Mouse (Mus musculus) embryonic facial prominence, embryonic 11.5 days (tissue): ENCODE measurements at regions not wholly inside any gene's neighbourhood (a gene's known extent, or its start where the extent isn't known, plus 50 kb on each side); places are given as distances from the start of the nearest gene placed in this dataset.
A peak's percentile ranks its signal among the peaks of the same experiment; 100 is the strongest.

ENCODE experiments used
- ATAC-seq: fragments of 200-750 bp; cut with Nextera tagmentation; replicated peaks from 2 replicates; pipeline ENCODE4 v1.8.0; 2017; ENCODE audit warnings: low read depth; ENCODE audit not compliant: insufficient number of reproducible peaks, low FRiP score, low TSS enrichment
- DNase-seq: peaks from one replicate; pipeline ENCODE4 v3.0.0-alpha.2; 2015; ENCODE audit warnings: low spot score
- H3K27ac ChIP-seq: fragments of 300-500 bp; sonication (generic); replicated peaks from 2 replicates; pipeline ENCODE4 v1.5.1; 2014; ENCODE audit warnings: mild to moderate bottlenecking, low read depth, low read length, control low read depth
- H3K27me3 ChIP-seq: fragments of 300-500 bp; sonication (generic); 2 replicates; pipeline ENCODE4 v1.6.1; 2014; ENCODE audit warnings: mild to moderate bottlenecking, low read length, moderate library complexity, mixed read lengths; ENCODE audit not compliant: control insufficient read depth, insufficient read depth
- H3K36me3 ChIP-seq: fragments of 300-500 bp; sonication (generic); replicated peaks from 2 replicates; pipeline ENCODE4 v1.6.1; 2014; ENCODE audit warnings: low read depth, mild to moderate bottlenecking, low read length, moderate library complexity, mixed read lengths; ENCODE audit not compliant: control insufficient read depth, insufficient read depth
- H3K4me1 ChIP-seq: fragments of 300-500 bp; sonication (generic); 2 replicates; pipeline ENCODE4 v1.6.1; 2014; ENCODE audit warnings: low read length, mixed read lengths; ENCODE audit not compliant: control insufficient read depth, insufficient read depth
- H3K4me2 ChIP-seq: fragments of 300-500 bp; sonication (generic); 2 replicates; pipeline ENCODE4 v1.6.1; 2014; ENCODE audit warnings: low read depth, mild to moderate bottlenecking, control low read depth, low read length, moderate library complexity
- H3K4me3 ChIP-seq: fragments of 300-500 bp; sonication (generic); 2 replicates; pipeline ENCODE4 v1.5.1; 2014; ENCODE audit warnings: low read depth, low read length, control low read depth
- H3K9ac ChIP-seq: fragments of 300-500 bp; sonication (generic); replicated peaks from 2 replicates; pipeline ENCODE4 v1.6.1; 2014; ENCODE audit warnings: mild to moderate bottlenecking, control low read depth, low read length
- H3K9me3 ChIP-seq: fragments of 300-500 bp; sonication (generic); replicated peaks from 2 replicates; pipeline ENCODE4 v1.6.1; 2016; ENCODE audit warnings: mild to moderate bottlenecking, low read length, inconsistent platforms, mixed read lengths; ENCODE audit not compliant: control insufficient read depth
- WGBS: fragments of 180-500 bp; shearing (Covaris S2); extraction: QIAGEN DNeasy Blood & Tissue Kit; methylation state at CpG from one replicate; pipeline ENCODE4 v1.1.7; 2014; 5-methylcytosine and 5-hydroxymethylcytosine counted together

DNA sequence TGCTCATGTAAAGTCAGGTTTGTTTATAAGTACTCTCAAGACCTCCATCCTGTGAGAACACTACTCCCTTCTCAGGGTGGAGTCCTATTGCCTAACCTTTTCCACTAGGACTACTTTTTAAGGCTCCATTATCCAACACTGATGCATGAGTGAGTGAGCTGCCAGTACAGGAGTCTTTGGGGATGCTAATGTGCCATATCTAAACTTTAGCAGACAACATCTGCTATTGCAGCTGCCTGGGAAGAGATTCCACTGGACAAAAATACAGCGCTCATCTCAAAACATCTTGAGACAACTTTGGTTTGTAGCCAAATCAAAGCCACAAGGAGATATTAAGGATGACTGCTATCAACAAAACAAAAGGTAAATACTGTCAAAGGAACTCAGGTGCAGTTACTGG, 52.3 kb upstream of the Gm10985 start:
- H3K36me3 ChIP-seq: no peaks in the 10 kb centered on the region
- no peak overlapping the region for H3K4me3 ChIP-seq
- DNase-seq (no peak), ATAC-seq (no peak)
- no peaks in the 10 kb centered on the region for H3K27me3 ChIP-seq
- H3K27ac ChIP-seq: no peak overlapping the region
- no peaks in the 10 kb centered on the region for H3K9me3 ChIP-seq
- H3K4me1 ChIP-seq: no peaks in the 10 kb centered on the region
- H3K9ac ChIP-seq: no peak overlapping the region
- 97% methylated on average over 1 of the region's 1 CpGs for WGBS
- no peak overlapping the region for H3K4me2 ChIP-seq

DNA sequence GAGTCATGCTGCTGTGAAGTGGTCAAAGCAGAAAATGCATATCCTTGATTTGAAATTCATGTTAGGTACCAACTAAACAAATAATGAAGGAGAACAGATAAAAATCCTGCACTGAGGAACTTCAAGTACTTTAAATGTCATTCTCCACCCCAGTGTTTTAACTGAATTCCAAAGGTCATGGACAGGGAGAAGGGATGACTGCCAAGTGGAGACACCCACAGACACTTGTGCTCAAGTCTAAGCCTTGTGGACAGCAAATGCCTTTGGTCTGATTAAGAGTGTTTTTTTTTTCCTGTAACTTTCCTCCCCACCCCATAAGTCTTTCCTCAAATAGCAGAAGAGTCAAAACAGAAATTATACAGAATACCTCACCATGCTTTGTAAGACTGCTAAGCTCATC, 55.2 kb upstream of the Gm10985 start:
- H3K4me1 ChIP-seq: no peaks in the 10 kb centered on the region
- no peak overlapping the region for H3K4me2 ChIP-seq
- no peak for DNase-seq
- H3K27ac ChIP-seq: no peak overlapping the region
- H3K36me3 ChIP-seq: no peaks in the 10 kb centered on the region
- no peaks in the 10 kb centered on the region for H3K9me3 ChIP-seq
- no peak for ATAC-seq
- H3K4me3 ChIP-seq: no peak overlapping the region
- H3K27me3 ChIP-seq: no peaks in the 10 kb centered on the region
- no peak overlapping the region for H3K9ac ChIP-seq

DNA sequence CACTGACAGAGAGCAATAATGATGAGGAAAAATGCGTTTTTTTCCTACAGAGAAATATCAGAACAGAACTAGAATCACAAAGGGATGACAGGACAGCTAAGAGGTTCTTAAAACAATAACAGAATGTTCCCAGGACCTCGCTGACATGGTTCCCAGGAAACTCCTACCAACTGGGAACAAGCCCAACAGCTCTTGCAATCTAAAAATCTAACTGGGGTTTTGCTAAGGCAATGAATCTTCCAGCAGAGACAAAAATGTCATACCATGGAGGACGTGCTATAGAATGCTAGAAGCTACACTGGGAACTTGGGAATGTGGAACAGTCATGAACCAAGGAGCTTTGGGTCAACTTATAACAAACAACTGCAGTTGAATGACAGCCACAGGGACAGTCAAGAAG, 59.7 kb upstream of the Gm10985 start:
- no peak for ATAC-seq
- H3K4me3 ChIP-seq: no peak overlapping the region
- 68% methylated on average over 3 of the region's 3 CpGs for WGBS
- no peaks in the 10 kb centered on the region for H3K36me3 ChIP-seq
- H3K27me3 ChIP-seq: no peaks in the 10 kb centered on the region
- no peak overlapping the region for H3K27ac ChIP-seq
- no peaks in the 10 kb centered on the region for H3K9me3 ChIP-seq
- H3K4me2 ChIP-seq: no peak overlapping the region
- no peaks in the 10 kb centered on the region for H3K4me1 ChIP-seq
- no peak overlapping the region for H3K9ac ChIP-seq
- DNase-seq: no peak

DNA sequence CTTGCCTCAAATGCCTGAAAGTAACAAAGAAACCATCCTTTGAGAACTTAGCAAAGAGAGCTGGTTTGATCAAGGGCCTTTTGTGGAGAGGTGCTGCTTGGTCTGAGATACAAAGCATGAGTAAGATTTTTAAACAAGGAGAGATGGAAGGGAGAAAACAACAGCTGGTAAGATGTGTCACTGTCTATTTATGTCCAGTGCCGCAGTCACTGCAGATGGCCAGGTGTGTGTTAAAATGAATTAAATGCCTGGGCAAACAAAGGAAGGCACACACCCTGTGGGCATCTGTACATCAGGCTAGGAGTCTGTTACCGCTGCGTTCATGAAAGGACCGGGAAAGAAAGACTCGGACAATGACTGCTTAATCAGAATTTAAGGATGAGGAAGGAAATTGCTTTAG, 68.2 kb upstream of the Gm10985 start:
- ATAC-seq: no peak
- Histone ChIP-seq H3K4me3 (no peak overlapping the region), H3K27ac (no peak overlapping the region), H3K36me3 (no peaks in the 10 kb centered on the region), H3K27me3 (no peaks in the 10 kb centered on the region), H3K4me2 (no peak overlapping the region), H3K4me1 (no peaks in the 10 kb centered on the region), H3K9me3 (no peaks in the 10 kb centered on the region), H3K9ac (no peak overlapping the region)
- 85% methylated on average over 5 of the region's 5 CpGs for WGBS
- DNase-seq: no peak

DNA sequence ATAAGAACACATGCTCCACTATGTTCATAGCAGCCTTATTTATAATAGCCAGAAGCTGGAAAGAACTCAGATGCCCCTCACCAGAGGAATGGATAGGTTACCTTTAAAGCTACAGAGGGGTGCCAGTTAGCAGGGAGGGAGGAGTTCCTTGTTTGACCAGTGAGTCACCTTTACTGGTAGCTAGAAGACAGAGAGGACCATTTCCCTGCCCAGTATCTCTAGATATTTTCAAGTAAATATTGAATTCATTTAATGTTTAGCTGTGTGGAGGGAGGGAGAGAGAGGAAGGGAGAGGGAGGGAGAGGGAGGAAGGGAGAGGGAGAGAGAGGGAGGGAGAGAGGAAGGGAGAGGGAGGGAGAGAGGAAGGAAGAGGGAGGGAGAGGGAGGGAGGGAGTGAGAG, 77.3 kb upstream of the Gm10985 start:
- H3K27ac ChIP-seq: no peak overlapping the region
- H3K9me3 ChIP-seq: no peaks in the 10 kb centered on the region
- H3K9ac ChIP-seq: no peak overlapping the region
- no peaks in the 10 kb centered on the region for H3K4me1 ChIP-seq
- ATAC-seq: no peak
- DNase-seq: no peak
- no peak overlapping the region for H3K4me2 ChIP-seq
- no peak overlapping the region for H3K4me3 ChIP-seq
- no peaks in the 10 kb centered on the region for H3K36me3 ChIP-seq
- H3K27me3 ChIP-seq: no peaks in the 10 kb centered on the region

DNA sequence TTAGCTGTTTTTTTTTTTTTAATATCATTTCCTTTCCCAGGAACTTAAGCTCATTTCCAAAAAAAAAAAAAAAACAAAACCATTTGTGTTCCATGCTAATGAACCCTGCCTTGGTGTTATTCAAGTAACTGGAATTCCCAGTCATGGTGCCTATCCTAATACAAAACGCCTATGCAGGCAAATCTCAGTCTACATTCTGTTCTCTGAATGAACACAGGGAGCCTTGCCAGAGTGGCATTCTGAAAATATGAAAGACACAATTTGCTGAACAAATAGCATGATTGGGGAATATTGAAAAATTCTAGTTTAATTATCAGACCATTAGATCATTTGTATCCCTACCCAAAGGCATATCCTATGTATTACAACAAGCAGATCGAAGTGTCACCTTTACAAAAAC, 80.9 kb upstream of the Gm10985 start:
- no peak for DNase-seq
- Histone ChIP-seq H3K9me3 (no peaks in the 10 kb centered on the region), H3K27ac (no peak overlapping the region), H3K27me3 (no peaks in the 10 kb centered on the region), H3K4me1 (no peaks in the 10 kb centered on the region), H3K4me2 (no peak overlapping the region), H3K9ac (no peak overlapping the region), H3K36me3 (no peaks in the 10 kb centered on the region), H3K4me3 (no peak overlapping the region)
- 90% methylated on average over 2 of the region's 2 CpGs for WGBS
- no peak for ATAC-seq

DNA sequence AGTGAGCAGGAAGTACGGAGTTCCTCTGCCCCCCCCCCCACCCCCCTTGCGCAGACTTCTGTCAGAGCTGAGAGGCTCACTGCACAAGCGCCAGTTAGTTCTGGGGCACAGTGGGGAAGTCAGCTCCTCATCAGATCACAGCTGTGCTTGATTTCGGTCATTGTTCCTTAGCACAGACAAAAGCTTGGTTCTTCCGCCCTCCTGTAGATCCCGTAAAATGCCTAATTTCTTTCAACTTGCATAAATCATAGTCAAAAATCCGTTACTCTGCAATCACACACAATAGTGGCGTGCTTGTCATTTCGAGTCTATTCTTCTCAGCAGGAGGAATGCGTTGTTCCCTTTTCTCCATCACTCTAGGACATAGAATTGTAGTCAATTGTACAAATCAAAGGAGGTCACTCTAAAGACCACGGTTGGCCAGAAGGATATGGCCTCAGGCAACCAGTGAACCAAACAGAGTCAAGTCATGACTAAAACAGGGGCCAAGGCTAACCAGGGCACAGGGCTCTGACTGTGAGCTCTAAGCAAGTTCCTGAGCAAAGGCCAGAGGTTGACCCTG, 83.3 kb upstream of the Gm10985 start:
- H3K4me3 ChIP-seq: no peak overlapping the region
- no peaks in the 10 kb centered on the region; the same call in 1 of the 2 replicates for H3K4me1 ChIP-seq
- 41% methylated on average over 11 of the region's 11 CpGs for WGBS
- no peaks in the 10 kb centered on the region for H3K36me3 ChIP-seq
- no peaks in the 10 kb centered on the region for H3K27me3 ChIP-seq
- DNase-seq (peak; percentile 33), ATAC-seq (no peak; the same call in 1 of the 2 replicates)
- no peak overlapping the region for H3K27ac ChIP-seq
- no peaks in the 10 kb centered on the region for H3K9me3 ChIP-seq
- H3K9ac ChIP-seq: no peak overlapping the region
- no peak overlapping the region for H3K4me2 ChIP-seq

DNA sequence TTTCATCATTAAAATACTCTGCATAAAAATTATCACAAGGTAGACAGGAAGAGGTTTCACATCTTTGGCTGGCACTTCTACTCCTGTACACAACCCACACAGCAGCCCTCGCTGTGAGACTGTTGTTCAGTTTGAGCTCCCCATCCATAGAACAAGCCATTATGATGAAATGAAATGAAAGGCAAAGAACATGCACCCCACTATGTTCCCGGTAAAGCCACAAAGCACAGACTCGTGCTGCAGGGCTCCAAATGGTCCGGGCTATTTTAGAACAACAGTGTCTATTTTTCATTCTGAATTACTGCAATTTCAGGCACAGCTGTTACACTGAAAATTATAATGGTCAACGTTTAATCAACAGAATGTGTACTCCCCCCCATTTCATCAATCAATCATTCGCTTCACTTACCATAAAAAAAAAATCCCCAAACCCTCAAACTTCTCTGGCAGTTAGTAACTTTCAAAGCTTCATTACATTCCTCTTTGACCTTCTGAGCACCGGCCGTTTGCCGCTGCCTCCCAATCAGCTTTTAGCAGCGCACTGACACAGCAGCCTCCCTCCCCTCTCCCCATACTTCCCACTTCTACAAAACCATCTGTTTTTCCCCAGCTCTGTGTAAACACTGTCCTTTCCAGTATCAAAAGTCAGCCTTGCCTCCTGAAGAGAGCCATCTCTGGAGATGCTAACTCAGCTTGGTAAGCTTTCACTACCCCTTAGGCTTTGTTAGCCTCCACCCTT, 88.6 kb upstream of the Gm10985 start:
- no peak overlapping the region for H3K4me3 ChIP-seq
- ATAC-seq: no peak
- peak; percentile 14 for DNase-seq
- no peak overlapping the region for H3K9ac ChIP-seq
- H3K4me2 ChIP-seq: no peak overlapping the region
- H3K36me3 ChIP-seq: no peaks in the 10 kb centered on the region
- WGBS: 41% methylated on average over 10 of the region's 10 CpGs
- H3K9me3 ChIP-seq: no peaks in the 10 kb centered on the region
- H3K4me1 ChIP-seq: no peaks in the 10 kb centered on the region; the same call in 1 of the 2 replicates
- H3K27ac ChIP-seq: no peak overlapping the region
- H3K27me3 ChIP-seq: no peaks in the 10 kb centered on the region
